Mouse (Mus musculus) kidney, postnatal 14 days (tissue): ENCODE measurements around the gene Slc25a21.

Experiments used
- DNase-seq: peaks from one replicate; pipeline ENCODE4 v3.0.0; 2022; ENCODE audit warnings: mixed read lengths

The Slc25a21 gene

GRCm38 (mm10) chr12:57009010-57009409 lies 188.3 kb downstream of the Slc25a21 start:
- no peak for DNase-seq

GRCm38 (mm10) chr12:56986049-56986448 lies 211.2 kb downstream of the Slc25a21 start:
- DNase-seq, result peak; percentile 57

- no peak for DNase-seq
These were observed 215.1 kb downstream of the Slc25a21 start for GRCm38 (mm10) chr12:56982066-56982626.

- no peak for DNase-seq
These were observed 222.0 kb downstream of the Slc25a21 start for GRCm38 (mm10) chr12:56975256-56975655.

- no peak for DNase-seq
These were observed 234.0 kb downstream of the Slc25a21 start for GRCm38 (mm10) chr12:56963236-56963635.

- peak; percentile 2 for DNase-seq
These were observed 237.8 kb downstream of the Slc25a21 start for GRCm38 (mm10) chr12:56959230-56960051.

- DNase-seq, result no peak
These were observed 239.0 kb downstream of the Slc25a21 start for GRCm38 (mm10) chr12:56958244-56958643.

GRCm38 (mm10) chr12:56951749-56952657 lies 245.3 kb downstream of the Slc25a21 start:
- DNase-seq, result peak; percentile 45

- no peak for DNase-seq
These were observed 253.0 kb downstream of the Slc25a21 start for GRCm38 (mm10) chr12:56944265-56944664.

GRCm38 (mm10) chr12:56940861-56941260 lies 256.4 kb downstream of the Slc25a21 start:
- no peak for DNase-seq

- no peak for DNase-seq
These were observed 279.1 kb downstream of the Slc25a21 start for GRCm38 (mm10) chr12:56918145-56918544.

GRCm38 (mm10) chr12:56906476-56906875 lies 290.8 kb downstream of the Slc25a21 start:
- DNase-seq, result peak; percentile 40

GRCm38 (mm10) chr12:56905652-56906305 lies 291.5 kb downstream of the Slc25a21 start:
- DNase-seq, result peak; percentile 36

- no peak for DNase-seq
These were observed 292.1 kb downstream of the Slc25a21 start for GRCm38 (mm10) chr12:56905222-56905621.

- DNase-seq, result no peak
These were observed 294.4 kb downstream of the Slc25a21 start for GRCm38 (mm10) chr12:56902774-56903456.

- no peak for DNase-seq
These were observed 299.3 kb downstream of the Slc25a21 start for GRCm38 (mm10) chr12:56897976-56898375.

GRCm38 (mm10) chr12:56897221-56897937 lies 299.9 kb downstream of the Slc25a21 start:
- DNase-seq, result peak; percentile 39

- DNase-seq, result no peak
These were observed 302.3 kb downstream of the Slc25a21 start for GRCm38 (mm10) chr12:56894963-56895362.

- DNase-seq, result no peak
These were observed 306.2 kb downstream of the Slc25a21 start for GRCm38 (mm10) chr12:56890891-56891726.

- DNase-seq, result no peak
These were observed 319.5 kb downstream of the Slc25a21 start for GRCm38 (mm10) chr12:56877796-56878195.
